Mouse (Mus musculus): ENCODE results near the gene Smim1.

DNA sequence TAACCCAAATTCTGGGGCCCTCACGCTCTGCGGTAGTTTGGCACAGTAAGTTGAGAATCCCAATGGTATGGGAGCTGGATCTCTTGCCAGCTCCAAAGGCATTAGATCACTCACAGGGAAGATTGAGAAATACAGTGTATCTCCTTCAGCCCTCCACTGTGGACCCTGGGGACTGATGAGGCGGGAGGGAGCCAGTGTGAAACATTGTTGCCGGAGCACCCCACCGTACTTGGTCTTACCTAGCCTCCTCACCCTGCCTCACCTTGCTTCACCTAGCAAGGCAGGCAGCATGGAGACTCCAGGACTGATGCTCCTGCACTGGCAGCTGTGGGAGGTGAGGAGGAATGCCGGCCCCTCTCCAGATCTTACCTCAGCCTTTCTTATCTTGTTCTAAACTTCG lies 29.5 kb upstream of the Smim1 start:
- no peak for TF ChIP-seq EP300 (optimal IDR thresholded peaks at IDR 0.05)
- no peak for TF ChIP-seq CTCF (IDR thresholded peaks at IDR 0.05; ENCODE audit: low read depth)
